Mouse (Mus musculus): ENCODE data around the gene Plac8. TPM values are rescaled to one million over a fixed set of nuclear protein-coding genes. Genes with fewer than 3 reads are reported as not detected.

Plac8 gene
- polyA plus RNA-seq (2015; fragmentation: Nextera tagmentation; extraction: Ambion mirVana): 104 and 109 TPM in 2 replicates

GRCm38 (mm10) chr5:100572069-100572468 is at the start of gene Plac8:
Gene Plac8, minus strand, starts transcription at chr5:100572245.
- Histone ChIP-seq H3K27me3 (ENCODE audit: insufficient read depth, low read length) (no peaks in the 10 kb centered on the region), H3K9me3 (ENCODE audit: low read length) (no peaks in the 10 kb centered on the region), H3K36me3 (replicated peaks; ENCODE audit: insufficient read depth, low read length) (no peaks in the 10 kb centered on the region), H3K27ac (ENCODE audit: low read depth) (peak within 1 kb of the TSS; percentile 78), H3K9ac (replicated peaks) (peak within 1 kb of the TSS; percentile 39), H3K4me1 (ENCODE audit: insufficient read depth) (peaks cover 11% of the 10 kb centered on the region), H3K4me2 (ENCODE audit: low read depth, low read length) (peak within 1 kb of the TSS; percentile 57), H3K4me3 (ENCODE audit: low read depth, low read length) (peak within 1 kb of the TSS; percentile 45)
- WGBS (ENCODE audit: insufficient replicate concordance): 17% methylated on average over 7 of the region's 7 CpGs
- no peak for TF ChIP-seq EP300 (IDR thresholded peaks at IDR 0.05; ENCODE audit: low read depth)
- TF ChIP-seq CTCF (IDR thresholded peaks at IDR 0.05; ENCODE audit: low read depth): no peak
- ATAC-seq: peak; percentile 18; the same call in 1 of the 2 replicates
- peak; percentile 40 for DNase-seq

- DNase-seq: no peak
- no peak overlapping the region for H3K4me2 ChIP-seq (ENCODE audit: low read depth, low read length)
- no peak overlapping the region for H3K4me3 ChIP-seq (ENCODE audit: low read depth, low read length)
- H3K4me1 ChIP-seq (ENCODE audit: insufficient read depth): peaks cover 12% of the 10 kb centered on the region
- H3K36me3 ChIP-seq (replicated peaks; ENCODE audit: insufficient read depth, low read length): no peaks in the 10 kb centered on the region
- TF ChIP-seq CTCF (IDR thresholded peaks at IDR 0.05; ENCODE audit: low read depth) (no peak), EP300 (IDR thresholded peaks at IDR 0.05; ENCODE audit: low read depth) (no peak)
- H3K9ac ChIP-seq (replicated peaks): no peak overlapping the region
- no peaks in the 10 kb centered on the region for H3K9me3 ChIP-seq (ENCODE audit: low read length)
- no peak overlapping the region for H3K27ac ChIP-seq (ENCODE audit: low read depth)
- no peak for ATAC-seq
- no peaks in the 10 kb centered on the region for H3K27me3 ChIP-seq (ENCODE audit: insufficient read depth, low read length)
- WGBS (ENCODE audit: insufficient replicate concordance): 68% methylated on average over 9 of the region's 9 CpGs
These were observed 48.9 kb upstream of the Plac8 start for GRCm38 (mm10) chr5:100620952-100621351.

- DNase-seq (no peak), ATAC-seq (no peak)
- H3K4me1 ChIP-seq (ENCODE audit: insufficient read depth): peaks cover 5% of the 10 kb centered on the region
- H3K27me3 ChIP-seq (ENCODE audit: insufficient read depth, low read length): no peaks in the 10 kb centered on the region
- H3K4me2 ChIP-seq (ENCODE audit: low read depth, low read length): no peak overlapping the region
- no peak overlapping the region for H3K27ac ChIP-seq (ENCODE audit: low read depth)
- no peak overlapping the region for H3K9ac ChIP-seq (replicated peaks)
- no peaks in the 10 kb centered on the region for H3K36me3 ChIP-seq (replicated peaks; ENCODE audit: insufficient read depth, low read length)
- 90% methylated on average over 15 of the region's 15 CpGs for WGBS (ENCODE audit: insufficient replicate concordance)
- no peak for TF ChIP-seq EP300 (IDR thresholded peaks at IDR 0.05; ENCODE audit: low read depth)
- TF ChIP-seq CTCF (IDR thresholded peaks at IDR 0.05; ENCODE audit: low read depth): no peak
- no peak overlapping the region for H3K4me3 ChIP-seq (ENCODE audit: low read depth, low read length)
- H3K9me3 ChIP-seq (ENCODE audit: low read length): no peaks in the 10 kb centered on the region
These were observed 47.7 kb upstream of the Plac8 start for GRCm38 (mm10) chr5:100619586-100620275.

- Histone ChIP-seq H3K9ac (replicated peaks) (no peak overlapping the region), H3K4me3 (ENCODE audit: low read depth, low read length) (no peak overlapping the region), H3K9me3 (ENCODE audit: low read length) (no peaks in the 10 kb centered on the region), H3K36me3 (replicated peaks; ENCODE audit: insufficient read depth, low read length) (no peaks in the 10 kb centered on the region), H3K27me3 (ENCODE audit: insufficient read depth, low read length) (no peaks in the 10 kb centered on the region), H3K27ac (ENCODE audit: low read depth) (no peak overlapping the region), H3K4me1 (ENCODE audit: insufficient read depth) (peaks cover 5% of the 10 kb centered on the region), H3K4me2 (ENCODE audit: low read depth, low read length) (no peak overlapping the region)
- ATAC-seq (peak; percentile 50), DNase-seq (no peak)
- no peak for TF ChIP-seq CTCF (IDR thresholded peaks at IDR 0.05; ENCODE audit: low read depth)
- TF ChIP-seq EP300 (IDR thresholded peaks at IDR 0.05; ENCODE audit: low read depth): peak; percentile 41; the same call in 1 of the 2 replicates
- 66% methylated on average over 17 of the region's 17 CpGs for WGBS (ENCODE audit: insufficient replicate concordance)
These were observed 42.1 kb upstream of the Plac8 start for GRCm38 (mm10) chr5:100613896-100614768.

GRCm38 (mm10) chr5:100607868-100608267 is 35.8 kb upstream of the Plac8 start:
- TF ChIP-seq EP300 (IDR thresholded peaks at IDR 0.05; ENCODE audit: low read depth): no peak
- TF ChIP-seq CTCF (IDR thresholded peaks at IDR 0.05; ENCODE audit: low read depth): no peak

More at GRCm38 (mm10) chr5:100607868-100608267, 35.8 kb upstream of the Plac8 start:
- 39% methylated on average over 9 of the region's 9 CpGs for WGBS (ENCODE audit: insufficient replicate concordance)
- Histone ChIP-seq H3K27me3 (ENCODE audit: insufficient read depth, low read length) (no peaks in the 10 kb centered on the region), H3K9me3 (ENCODE audit: low read length) (no peaks in the 10 kb centered on the region), H3K4me1 (ENCODE audit: insufficient read depth) (peaks cover 8% of the 10 kb centered on the region; the same call in 1 of the 2 replicates), H3K4me3 (ENCODE audit: low read depth, low read length) (no peak overlapping the region), H3K27ac (ENCODE audit: low read depth) (0 out of 2 replicates have a peak overlapping the region, but pooled peaks have one; percentile 18), H3K36me3 (replicated peaks; ENCODE audit: insufficient read depth, low read length) (no peaks in the 10 kb centered on the region), H3K4me2 (ENCODE audit: low read depth, low read length) (no peak overlapping the region), H3K9ac (replicated peaks) (no peak overlapping the region)
- ATAC-seq (peak; percentile 31; the same call in 1 of the 2 replicates), DNase-seq (no peak)

Measured in liver, postnatal 0 days (tissue).